Mouse (Mus musculus): Measurements from ENCODE around the gene Rin1. TPM values are rescaled to one million over a fixed set of nuclear protein-coding genes. Genes with fewer than 3 reads are reported as not detected.
A peak's percentile ranks its signal among the peaks of the same experiment; 100 is the strongest.
"Not testable (repeated sequence)": the region's sequence is repeated elsewhere in the genome, so short reads cannot be mapped to it uniquely, and the experiment has no call there.

Rin1 gene
- total RNA-seq, 2 experiments from 2014 or later = 16.9 to 24.1 TPM

- intact Hi-C loops (cut with DNase I) = no loop called here
- DNase-seq (ENCODE audit: extremely low spot score in 1 of 2, low spot score in 2 of 2) = peak in 1 of 2 experiments; percentile 64
Observed at GRCm38 (mm10) chr19:5085145-5085863, 35.0 kb downstream of the Rin1 start, which contains the start of gene Tmem151a. Tmem151a (minus strand) TSS chr19:5085531.

- intact Hi-C loops (cut with DNase I); DNase-seq (ENCODE audit: extremely low spot score in 1 of 2, low spot score in 2 of 2): not testable (repeated sequence)
Observed at GRCm38 (mm10) chr19:5086533-5086932, 36.3 kb downstream of the Rin1 start.

- peak; percentile 94 to 98 for DNase-seq (ENCODE audit: extremely low spot score in 1 of 2, low spot score in 2 of 2)
- intact Hi-C loops (cut with DNase I) = no loop called here
Observed at GRCm38 (mm10) chr19:5087884-5088728, 37.8 kb downstream of the Rin1 start, which contains the start of gene Yif1a. Yif1a (plus strand) TSS chr19:5088538.

DNA sequence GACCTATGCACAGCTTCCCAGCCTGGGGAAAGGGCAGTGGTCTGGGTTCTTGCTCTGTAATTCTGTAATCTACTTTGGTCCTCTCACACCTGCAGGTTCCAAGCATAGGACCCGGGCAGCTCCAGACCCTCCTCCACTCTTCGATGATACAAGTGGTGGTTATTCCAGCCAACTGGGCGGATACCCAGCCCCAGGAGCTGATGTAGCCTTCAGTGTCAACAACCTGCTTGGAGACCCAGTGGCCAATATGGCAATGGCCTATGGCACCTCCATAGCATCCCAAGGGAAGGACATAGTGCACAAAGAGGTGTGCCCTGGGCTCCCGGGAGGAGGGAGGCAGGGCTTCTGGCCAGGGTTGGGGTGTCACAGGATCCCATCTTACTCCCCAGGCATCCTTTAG lies 39.0 kb downstream of the Rin1 start:
- DNase-seq (ENCODE audit: extremely low spot score in 1 of 2, low spot score in 2 of 2) = peak in 1 of 2 experiments; percentile 29
- intact Hi-C loops (cut with DNase I) = no loop called here

DNA sequence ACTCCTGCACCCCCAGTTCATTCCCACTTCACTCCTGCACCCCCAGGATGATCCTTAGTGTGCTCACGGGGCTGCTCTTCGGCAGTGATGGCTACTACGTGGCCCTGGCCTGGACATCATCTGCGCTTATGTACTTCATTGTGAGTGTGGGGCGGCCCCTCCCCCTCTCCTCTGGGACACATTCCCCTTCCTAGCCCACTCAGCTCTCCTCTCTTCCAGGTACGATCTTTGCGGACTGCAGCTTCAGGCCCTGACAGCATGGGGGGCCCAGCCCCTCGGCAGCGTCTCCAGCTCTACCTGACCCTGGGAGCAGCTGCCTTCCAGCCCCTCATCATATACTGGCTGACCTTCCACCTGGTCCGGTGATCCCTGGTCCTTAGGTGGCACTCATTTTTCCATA lies 41.8 kb downstream of the Rin1 start:
- DNase-seq (ENCODE audit: extremely low spot score in 1 of 2, low spot score in 2 of 2) = peak in 1 of 2 experiments; percentile 49
- intact Hi-C loops (cut with DNase I) = loop anchor here (5.0 kb wide), 1 partner anchor 50 kb away; no protein-coding TSS in a partner anchor

GRCm38 (mm10) chr19:5093481-5094242 lies 43.4 kb downstream of the Rin1 start:
- peak in 1 of 2 experiments; percentile 44 for DNase-seq (ENCODE audit: extremely low spot score in 1 of 2, low spot score in 2 of 2)

GRCm38 (mm10) chr19:5094243-5094632 lies 44.0 kb downstream of the Rin1 start:
- intact Hi-C loops (cut with DNase I) = loop anchor here (2.0 to 5.0 kb wide), 2 partner anchors 48 to 57 kb away; no protein-coding TSS in a partner anchor

More at GRCm38 (mm10) chr19:5093481-5094242, 43.4 kb downstream of the Rin1 start:
- intact Hi-C loops (cut with DNase I) = loop anchor here (2.0 to 5.0 kb wide), 2 partner anchors 49 to 57 kb away; no protein-coding TSS in a partner anchor

GRCm38 (mm10) chr19:5094746-5095417 lies 44.6 kb downstream of the Rin1 start:
- DNase-seq (ENCODE audit: extremely low spot score in 1 of 2, low spot score in 2 of 2) = peak in 1 of 2 experiments; percentile 35
- intact Hi-C loops (cut with DNase I) = loop anchor here (2.0 to 5.0 kb wide), 2 partner anchors 47 to 56 kb away; no protein-coding TSS in a partner anchor

More at GRCm38 (mm10) chr19:5094243-5094632, 44.0 kb downstream of the Rin1 start:
- DNase-seq (ENCODE audit: extremely low spot score in 1 of 2, low spot score in 2 of 2) = peak; percentile 96 to 97

GRCm38 (mm10) chr19:5095887-5096474 lies 45.7 kb downstream of the Rin1 start:
- intact Hi-C loops (cut with DNase I) = loop anchor here (2.0 kb wide), 1 partner anchor 55 kb away; no protein-coding TSS in a partner anchor
- peak in 1 of 2 experiments; percentile 64 for DNase-seq (ENCODE audit: extremely low spot score in 1 of 2, low spot score in 2 of 2)

DNA sequence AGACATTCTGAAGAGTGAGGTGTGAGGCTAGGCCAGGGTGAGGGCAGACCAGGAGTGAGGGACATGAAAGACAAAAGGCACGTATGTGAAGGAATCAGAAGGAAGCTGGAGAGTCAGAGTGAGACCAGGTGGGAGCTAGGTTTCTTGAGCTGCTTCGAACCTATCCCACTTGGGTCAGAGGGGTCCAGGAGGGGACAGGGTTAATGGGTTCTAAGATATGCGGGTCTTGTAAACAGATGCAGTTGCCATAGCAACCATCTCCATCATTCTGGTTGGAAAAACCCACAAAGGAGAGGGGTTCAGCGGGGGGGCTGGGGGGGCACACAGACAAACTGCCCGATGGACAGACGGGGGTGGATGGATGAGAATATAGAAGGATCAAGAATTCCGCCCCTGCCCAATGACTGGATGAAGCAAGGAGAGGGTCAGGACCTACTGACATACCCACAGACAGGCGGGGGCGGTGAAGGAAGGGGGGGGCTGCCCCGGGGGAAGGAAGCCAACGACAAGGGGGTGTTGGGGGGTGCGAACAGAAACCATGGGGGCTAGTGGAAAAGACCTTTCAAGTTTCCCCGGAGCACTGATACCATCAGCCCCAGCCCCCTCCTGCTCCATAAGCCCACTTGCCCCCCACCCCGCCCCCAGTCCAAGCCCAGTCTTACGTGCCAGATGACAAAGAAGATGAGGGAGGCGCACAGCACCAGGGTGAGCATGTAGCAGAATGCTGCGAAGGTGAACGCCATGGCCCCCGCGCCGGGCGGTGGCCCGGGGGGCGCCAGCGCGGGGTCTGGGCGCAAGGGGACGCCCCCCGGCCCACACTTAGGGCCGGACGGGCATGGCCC lies 47.5 kb downstream of the Rin1 start:
- DNase-seq (ENCODE audit: extremely low spot score in 1 of 2, low spot score in 2 of 2) = peak in 1 of 2 experiments; percentile 39
- intact Hi-C loops (cut with DNase I) = no loop called here

GRCm38 (mm10) chr19:5098363-5099143 lies 48.3 kb downstream of the Rin1 start, which contains the start of gene Cnih2:
Cnih2 (minus strand) TSS chr19:5098521.
- DNase-seq (ENCODE audit: extremely low spot score in 1 of 2, low spot score in 2 of 2) = peak in 1 of 2 experiments; percentile 86
- intact Hi-C loops (cut with DNase I) = no loop called here

GRCm38 (mm10) chr19:5106074-5106473 lies 55.8 kb downstream of the Rin1 start:
- intact Hi-C loops (cut with DNase I) = no loop called here
- DNase-seq (ENCODE audit: extremely low spot score in 1 of 2, low spot score in 2 of 2) = peak in 1 of 2 experiments; percentile 30

Measured in left cerebral cortex, postnatal 10 days (tissue).